Mouse (Mus musculus) stomach, embryonic 16.5 days (tissue): ENCODE results near the gene Stx18. TPM values are rescaled to one million over a fixed set of nuclear protein-coding genes. Genes with fewer than 3 reads are reported as not detected.

Source experiments
- ATAC-seq: fragments of 200-750 bp; cut with Nextera tagmentation; 2 replicates; pipeline ENCODE4 v1.8.0; 2017; ENCODE audit warnings: moderate number of reproducible peaks, moderate TSS enrichment; ENCODE audit not compliant: insufficient read depth, low FRiP score
- H3K27ac ChIP-seq: fragments of 300-500 bp; sonication (generic); 2 replicates; pipeline ENCODE4 v1.5.1; 2014; ENCODE audit warnings: low read length
- H3K27me3 ChIP-seq: fragments of 300-500 bp; sonication (generic); 2 replicates; pipeline ENCODE4 v1.6.1; 2014; ENCODE audit warnings: low read length, control low read depth, mixed read lengths; ENCODE audit not compliant: control insufficient read depth, insufficient read depth
- H3K36me3 ChIP-seq: fragments of 300-500 bp; sonication (generic); 2 replicates; pipeline ENCODE4 v1.6.1; 2014; ENCODE audit warnings: low read length; ENCODE audit not compliant: control insufficient read depth, insufficient read depth
- H3K4me1 ChIP-seq: fragments of 300-500 bp; sonication (generic); 2 replicates; pipeline ENCODE4 v1.6.1; 2014; ENCODE audit warnings: low read length, control low read depth, mixed read lengths; ENCODE audit not compliant: control insufficient read depth, insufficient read depth
- H3K4me2 ChIP-seq: fragments of 300-500 bp; sonication (generic); 2 replicates; pipeline ENCODE4 v1.6.1; 2014; ENCODE audit warnings: low read depth, low read length, mixed read lengths
- H3K4me3 ChIP-seq: fragments of 300-500 bp; sonication (generic); replicated peaks from 2 replicates; pipeline ENCODE4 v1.5.1; 2014; ENCODE audit warnings: mild to moderate bottlenecking, low read length
- H3K9ac ChIP-seq: fragments of 300-500 bp; sonication (generic); 2 replicates; pipeline ENCODE4 v1.6.1; 2014; ENCODE audit warnings: low read length
- H3K9me3 ChIP-seq: fragments of 300-500 bp; sonication (generic); replicated peaks from 2 replicates; pipeline ENCODE4 v1.6.1; 2016; ENCODE audit warnings: low read length, control low read depth; ENCODE audit not compliant: control insufficient read depth
- WGBS: fragments of 180-500 bp; shearing (Covaris S2); extraction: QIAGEN DNeasy Blood & Tissue Kit; methylation state at CpG from one replicate; pipeline ENCODE4 v1.1.7; 2014; 5-methylcytosine and 5-hydroxymethylcytosine counted together
- polyA plus RNA-seq: library from polyadenylated mRNA; unstranded; fragments of >200 nt; fragmentation: Nextera tagmentation; extraction: Ambion mirVana; gene quantifications from 2 replicates; pipeline ENCODE4 v1.2.1, GENCODE M21; 2015

Stx18 gene
- polyA plus RNA-seq, 1 experiment from 2014 or later, result 45.2 TPM

DNA sequence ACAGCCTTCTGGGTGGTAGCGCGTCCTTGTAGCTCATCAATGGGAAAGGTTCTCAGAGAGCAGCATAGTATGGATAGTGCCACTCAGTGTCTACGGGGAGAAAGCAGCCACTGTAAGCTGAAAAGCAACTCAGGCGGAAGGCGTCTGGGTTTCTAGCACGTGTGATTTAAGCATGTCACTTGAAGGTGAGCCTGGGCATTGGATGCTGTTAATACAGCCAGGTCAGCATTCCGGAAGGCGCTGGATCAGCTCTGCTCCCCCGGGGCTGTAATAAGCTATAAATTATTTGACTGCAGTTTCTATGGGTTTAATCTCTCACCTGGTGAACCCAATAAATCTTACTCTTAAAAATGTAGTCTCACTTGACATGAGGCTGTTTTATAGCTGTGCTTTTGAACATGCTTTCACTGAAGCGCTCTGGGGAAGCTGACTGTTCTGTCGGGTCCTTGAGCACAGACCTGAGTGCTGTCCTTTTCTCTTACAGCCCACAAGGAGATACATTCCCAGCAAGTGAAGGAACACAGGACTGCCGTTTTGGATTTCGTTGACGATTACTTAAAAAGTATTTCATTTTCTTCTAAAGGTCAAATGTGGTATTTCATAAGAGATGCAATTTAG lies 67.6 kb downstream of the Stx18 start:
- no peaks in the 10 kb centered on the region for H3K4me1 ChIP-seq
- 0 out of 2 replicates have a peak, but pooled peaks cover 7% of the 10 kb centered on the region for H3K36me3 ChIP-seq
- H3K4me3 ChIP-seq, result no peak overlapping the region
- ATAC-seq, result no peak
- no peaks in the 10 kb centered on the region for H3K27me3 ChIP-seq
- WGBS, result 85% methylated on average over 14 of the region's 14 CpGs
- no peak overlapping the region for H3K9ac ChIP-seq
- H3K4me2 ChIP-seq, result no peak overlapping the region
- no peak overlapping the region for H3K27ac ChIP-seq
- H3K9me3 ChIP-seq, result no peaks in the 10 kb centered on the region

- Histone ChIP-seq H3K27ac (no peak overlapping the region), H3K4me1 (no peaks in the 10 kb centered on the region), H3K9ac (no peak overlapping the region), H3K9me3 (no peaks in the 10 kb centered on the region), H3K4me2 (no peak overlapping the region), H3K27me3 (no peaks in the 10 kb centered on the region), H3K4me3 (no peak overlapping the region), H3K36me3 (0 out of 2 replicates have a peak, but pooled peaks cover 7% of the 10 kb centered on the region)
- ATAC-seq, result no peak
- WGBS, result 89% methylated on average over 10 of the region's 10 CpGs
These were observed 68.3 kb downstream of the Stx18 start for GRCm38 (mm10) chr5:38106807-38107206.

DNA sequence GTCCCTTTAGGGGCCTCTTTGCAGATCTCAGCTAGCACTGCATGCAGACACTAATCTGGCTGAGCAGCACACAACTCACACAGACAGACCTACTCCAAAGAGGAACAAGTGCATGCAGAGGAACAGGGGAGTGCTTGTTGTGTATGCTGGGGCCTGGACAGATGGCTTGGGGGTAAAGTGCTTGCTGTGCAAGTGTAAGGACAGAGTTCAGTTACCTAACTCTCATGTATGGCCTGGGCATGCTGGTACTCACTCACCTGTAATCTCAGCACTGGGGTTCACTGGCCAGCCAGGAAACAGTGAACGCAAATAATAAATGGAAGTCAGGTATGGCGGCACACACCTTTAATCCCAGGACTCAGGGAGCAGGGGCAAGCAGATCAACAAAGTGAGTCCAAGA lies 76.0 kb downstream of the Stx18 start:
- Histone ChIP-seq H3K27ac (no peak overlapping the region), H3K4me3 (no peak overlapping the region), H3K9ac (no peak overlapping the region), H3K36me3 (peaks cover 4% of the 10 kb centered on the region; the same call in 1 of the 2 replicates), H3K4me1 (no peaks in the 10 kb centered on the region), H3K27me3 (no peaks in the 10 kb centered on the region), H3K4me2 (no peak overlapping the region), H3K9me3 (no peaks in the 10 kb centered on the region)
- WGBS, result 75% methylated on average over 2 of the region's 2 CpGs
- ATAC-seq, result no peak

- no peak overlapping the region for H3K4me3 ChIP-seq
- no peaks in the 10 kb centered on the region for H3K4me1 ChIP-seq
- 69% methylated on average over 1 of the region's 1 CpGs for WGBS
- no peaks in the 10 kb centered on the region for H3K27me3 ChIP-seq
- H3K4me2 ChIP-seq, result no peak overlapping the region
- peaks cover 4% of the 10 kb centered on the region; the same call in 1 of the 2 replicates for H3K36me3 ChIP-seq
- H3K9me3 ChIP-seq, result no peaks in the 10 kb centered on the region
- H3K9ac ChIP-seq, result no peak overlapping the region
- ATAC-seq, result peak; percentile 88; the same call in 1 of the 2 replicates
- H3K27ac ChIP-seq, result no peak overlapping the region
These were observed 78.5 kb downstream of the Stx18 start for GRCm38 (mm10) chr5:38117056-38117455.

DNA sequence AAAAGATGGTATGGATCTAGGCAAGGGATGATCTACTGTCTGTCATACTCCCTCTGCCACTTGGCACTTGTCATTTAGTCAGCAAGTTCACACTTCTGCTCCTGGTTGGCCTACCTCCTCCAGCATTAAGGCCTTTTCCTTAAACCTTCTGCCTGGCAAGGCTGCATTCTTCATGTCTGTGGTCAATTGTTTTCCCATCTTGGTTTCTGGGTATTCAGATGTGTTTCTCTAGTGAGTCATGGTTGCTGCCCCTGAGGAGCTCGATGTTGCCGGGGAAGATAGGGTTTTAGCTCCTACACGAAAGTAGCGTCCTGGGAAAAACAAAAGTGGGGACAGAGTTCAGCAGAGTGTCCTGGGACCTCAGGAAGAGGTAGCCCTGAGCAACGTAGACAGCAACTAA lies 80.7 kb downstream of the Stx18 start:
- H3K4me3 ChIP-seq, result no peak overlapping the region
- no peaks in the 10 kb centered on the region for H3K9me3 ChIP-seq
- 92% methylated on average over 5 of the region's 5 CpGs for WGBS
- H3K27me3 ChIP-seq, result no peaks in the 10 kb centered on the region
- ATAC-seq, result no peak
- H3K9ac ChIP-seq, result no peak overlapping the region
- no peaks in the 10 kb centered on the region for H3K4me1 ChIP-seq
- H3K27ac ChIP-seq, result no peak overlapping the region
- peaks cover 4% of the 10 kb centered on the region; the same call in 1 of the 2 replicates for H3K36me3 ChIP-seq
- H3K4me2 ChIP-seq, result no peak overlapping the region

DNA sequence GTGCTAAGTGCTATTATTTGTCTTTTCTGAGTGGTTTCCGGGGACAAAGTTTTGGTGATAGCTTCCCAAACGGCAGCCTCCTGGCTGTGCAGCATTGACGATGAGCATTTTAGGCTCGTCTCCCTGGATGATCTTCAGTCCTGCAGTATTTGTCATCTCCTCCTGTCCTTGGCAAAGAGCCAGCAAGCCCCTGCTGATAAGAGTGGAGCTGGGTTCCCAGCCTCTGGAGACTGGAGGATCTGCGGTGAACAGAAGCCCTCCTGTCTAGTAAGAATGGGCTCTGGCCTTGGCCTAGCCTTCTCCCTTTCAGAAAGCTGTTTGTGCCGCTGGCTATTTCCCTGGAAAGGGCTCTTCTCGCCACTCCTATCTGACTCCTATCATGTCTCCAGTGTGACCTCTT lies 83.2 kb downstream of the Stx18 start:
- no peaks in the 10 kb centered on the region for H3K36me3 ChIP-seq
- WGBS, result 67% methylated on average over 7 of the region's 7 CpGs
- no peaks in the 10 kb centered on the region for H3K27me3 ChIP-seq
- H3K9me3 ChIP-seq, result no peaks in the 10 kb centered on the region
- no peaks in the 10 kb centered on the region for H3K4me1 ChIP-seq
- no peak for ATAC-seq
- no peak overlapping the region for H3K4me3 ChIP-seq
- H3K27ac ChIP-seq, result no peak overlapping the region
- H3K4me2 ChIP-seq, result no peak overlapping the region
- no peak overlapping the region for H3K9ac ChIP-seq

GRCm38 (mm10) chr5:38126519-38127306 lies 88.2 kb downstream of the Stx18 start:
- H3K36me3 ChIP-seq, result peaks cover 5% of the 10 kb centered on the region; the same call in 1 of the 2 replicates
- WGBS, result 80% methylated on average over 13 of the region's 13 CpGs
- H3K4me3 ChIP-seq, result no peak overlapping the region
- H3K27ac ChIP-seq, result no peak overlapping the region
- no peaks in the 10 kb centered on the region for H3K9me3 ChIP-seq
- no peak overlapping the region for H3K4me2 ChIP-seq
- ATAC-seq, result no peak
- no peaks in the 10 kb centered on the region for H3K27me3 ChIP-seq
- H3K4me1 ChIP-seq, result no peaks in the 10 kb centered on the region
- H3K9ac ChIP-seq, result no peak overlapping the region

DNA sequence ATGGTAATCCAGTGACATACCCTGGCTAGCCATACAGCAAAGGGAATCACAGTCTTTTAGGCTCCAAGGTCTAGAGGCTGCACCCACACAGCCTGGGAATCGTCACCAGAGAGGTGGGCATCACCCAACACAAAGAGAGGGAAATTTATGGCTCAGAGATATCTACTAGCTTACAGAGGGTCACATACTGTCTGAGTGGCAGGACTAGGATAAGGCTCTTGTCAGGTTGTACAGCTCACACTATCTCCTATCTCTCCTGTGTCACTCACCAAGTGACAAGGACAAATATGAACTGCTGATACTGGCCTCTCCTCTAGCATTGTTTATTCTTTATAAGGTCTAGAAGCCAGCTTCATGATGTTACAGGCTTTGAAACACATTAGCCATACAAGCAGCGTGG lies 90.8 kb downstream of the Stx18 start:
- 84% methylated on average over 2 of the region's 2 CpGs for WGBS
- peaks cover 5% of the 10 kb centered on the region; the same call in 1 of the 2 replicates for H3K36me3 ChIP-seq
- H3K4me3 ChIP-seq, result no peak overlapping the region

DNA sequence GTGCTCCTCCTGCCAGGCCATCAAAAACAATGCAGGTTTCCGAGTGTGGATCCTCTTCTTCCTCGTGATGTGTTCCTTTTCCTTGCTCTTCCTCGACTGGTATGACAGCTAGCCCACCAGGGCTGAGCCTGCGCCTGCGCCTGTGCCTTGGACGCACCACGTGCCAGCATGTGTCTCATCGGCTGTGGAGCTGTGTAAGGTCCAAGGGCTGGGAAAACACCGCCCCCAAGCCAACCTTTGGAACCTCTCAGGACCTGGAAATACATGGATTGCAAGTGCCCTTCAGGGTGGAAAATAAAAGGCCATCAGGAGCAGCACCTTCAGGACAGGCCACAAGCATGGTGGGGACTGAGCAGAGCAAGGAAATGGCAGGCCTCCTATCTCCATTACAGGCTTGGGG lies 97.7 kb downstream of the Stx18 start:
- Histone ChIP-seq H3K9me3 (no peaks in the 10 kb centered on the region), H3K36me3 (0 out of 2 replicates have a peak, but pooled peaks cover 2% of the 10 kb centered on the region), H3K4me3 (no peak overlapping the region), H3K4me2 (no peak overlapping the region), H3K9ac (no peak overlapping the region), H3K27ac (no peak overlapping the region), H3K4me1 (no peaks in the 10 kb centered on the region), H3K27me3 (no peaks in the 10 kb centered on the region)
- WGBS, result 87% methylated on average over 9 of the region's 9 CpGs
- no peak for ATAC-seq

More for the DNA sequence above, 90.8 kb downstream of the Stx18 start:
- H3K27me3 ChIP-seq, result no peaks in the 10 kb centered on the region
- H3K27ac ChIP-seq, result no peak overlapping the region
- no peak overlapping the region for H3K9ac ChIP-seq
- H3K4me1 ChIP-seq, result no peaks in the 10 kb centered on the region
- ATAC-seq, result no peak
- H3K9me3 ChIP-seq, result no peaks in the 10 kb centered on the region
- no peak overlapping the region for H3K4me2 ChIP-seq
